Mouse (Mus musculus) heart, embryonic 11.5 days (tissue): Measurements from ENCODE around the gene Kdf1. TPM values are rescaled to one million over a fixed set of nuclear protein-coding genes. Genes with fewer than 3 reads are reported as not detected.

Experiments used
- ATAC-seq: fragments of 200-750 bp; cut with Nextera tagmentation; replicated peaks from 2 replicates; pipeline ENCODE4 v1.8.0; 2017; ENCODE audit warnings: moderate library complexity; ENCODE audit not compliant: insufficient number of reproducible peaks, low FRiP score, low TSS enrichment
- H3K27ac ChIP-seq: fragments of 300-500 bp; sonication (generic); 2 replicates; pipeline ENCODE4 v1.5.1; 2014; ENCODE audit warnings: mild to moderate bottlenecking, low read depth, low read length
- H3K27me3 ChIP-seq: fragments of 300-500 bp; sonication (generic); 2 replicates; pipeline ENCODE4 v1.6.1; 2014; ENCODE audit warnings: mild to moderate bottlenecking, low read length, mixed read lengths; ENCODE audit not compliant: control insufficient read depth, insufficient read depth
- H3K36me3 ChIP-seq: fragments of 300-500 bp; sonication (generic); 2 replicates; pipeline ENCODE4 v1.6.1; 2014; ENCODE audit warnings: mild to moderate bottlenecking, low read length, moderate library complexity, mixed read lengths; ENCODE audit not compliant: control insufficient read depth, insufficient read depth
- H3K4me1 ChIP-seq: fragments of 300-500 bp; sonication (generic); 2 replicates; pipeline ENCODE4 v1.6.1; 2014; ENCODE audit warnings: low read length; ENCODE audit not compliant: control insufficient read depth, insufficient read depth
- H3K4me2 ChIP-seq: fragments of 300-500 bp; sonication (generic); 2 replicates; pipeline ENCODE4 v1.6.1; 2014; ENCODE audit warnings: mild to moderate bottlenecking, moderate library complexity
- H3K4me3 ChIP-seq: fragments of 300-500 bp; sonication (generic); 2 replicates; pipeline ENCODE4 v1.5.1; 2014; ENCODE audit warnings: low read depth, low read length
- H3K9ac ChIP-seq: fragments of 300-500 bp; sonication (generic); 2 replicates; pipeline ENCODE4 v1.6.1; 2014; ENCODE audit warnings: mild to moderate bottlenecking, low read depth, low read length, moderate library complexity
- H3K9me3 ChIP-seq: fragments of 300-500 bp; sonication (generic); replicated peaks from 2 replicates; pipeline ENCODE4 v1.6.1; 2016; ENCODE audit warnings: low read length; ENCODE audit not compliant: control insufficient read depth
- WGBS: fragments of 180-500 bp; shearing (Covaris S2); extraction: QIAGEN DNeasy Blood & Tissue Kit; methylation state at CpG from one replicate; pipeline ENCODE4 v1.1.7; 2014; ENCODE audit not compliant: insufficient replicate concordance; 5-methylcytosine and 5-hydroxymethylcytosine counted together
- polyA plus RNA-seq: library from polyadenylated mRNA; unstranded; fragments of >200 nt; fragmentation: Nextera tagmentation; extraction: Ambion mirVana; gene quantifications from 2 replicates; pipeline ENCODE4 v1.2.1, GENCODE M21; 2014

The Kdf1 gene
- polyA plus RNA-seq, 1 experiment from 2014 or later, result 0.77 TPM

DNA sequence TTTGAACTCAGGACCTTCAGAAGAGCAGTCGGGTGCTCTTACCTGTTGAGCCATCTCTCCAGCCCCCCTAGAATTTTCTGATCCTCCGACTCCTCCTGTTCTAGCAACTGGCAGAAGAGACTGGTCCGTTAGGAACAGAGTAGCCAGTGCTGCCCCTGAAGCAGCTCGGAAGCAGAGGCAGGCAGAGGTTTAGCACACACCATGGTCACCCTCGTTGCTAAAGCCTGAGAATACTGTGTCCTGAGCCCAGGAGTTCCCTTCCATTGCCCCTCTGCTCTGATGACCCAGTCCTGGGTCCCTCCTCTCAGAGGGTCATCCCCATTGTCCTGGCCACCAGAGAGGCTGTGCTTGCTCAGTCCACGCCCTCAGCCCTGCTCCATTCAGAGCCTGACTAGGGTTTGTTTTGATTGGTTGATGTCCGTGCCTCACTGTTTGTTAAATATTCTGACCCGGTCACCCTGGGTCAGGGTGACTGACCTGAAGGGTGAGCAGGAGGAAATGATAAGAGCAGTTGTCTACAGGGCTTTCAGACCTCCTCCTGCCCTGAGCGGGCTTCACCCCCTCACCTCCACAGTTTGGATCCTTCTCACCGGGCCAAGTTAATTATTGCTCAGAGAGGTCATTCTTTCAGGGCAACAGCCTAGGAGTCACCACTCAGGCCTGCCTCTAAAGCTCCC lies 38.4 kb downstream of the Kdf1 start:
- H3K4me2 ChIP-seq, result no peak overlapping the region
- no peaks in the 10 kb centered on the region for H3K36me3 ChIP-seq
- no peak overlapping the region for H3K4me3 ChIP-seq
- no peak overlapping the region for H3K27ac ChIP-seq
- H3K4me1 ChIP-seq, result peaks cover 8% of the 10 kb centered on the region
- H3K27me3 ChIP-seq, result peaks cover 3% of the 10 kb centered on the region; the same call in 1 of the 2 replicates
- H3K9me3 ChIP-seq, result no peaks in the 10 kb centered on the region
- 40% methylated on average over 10 of the region's 10 CpGs for WGBS
- no peak overlapping the region for H3K9ac ChIP-seq
- no peak for ATAC-seq

DNA sequence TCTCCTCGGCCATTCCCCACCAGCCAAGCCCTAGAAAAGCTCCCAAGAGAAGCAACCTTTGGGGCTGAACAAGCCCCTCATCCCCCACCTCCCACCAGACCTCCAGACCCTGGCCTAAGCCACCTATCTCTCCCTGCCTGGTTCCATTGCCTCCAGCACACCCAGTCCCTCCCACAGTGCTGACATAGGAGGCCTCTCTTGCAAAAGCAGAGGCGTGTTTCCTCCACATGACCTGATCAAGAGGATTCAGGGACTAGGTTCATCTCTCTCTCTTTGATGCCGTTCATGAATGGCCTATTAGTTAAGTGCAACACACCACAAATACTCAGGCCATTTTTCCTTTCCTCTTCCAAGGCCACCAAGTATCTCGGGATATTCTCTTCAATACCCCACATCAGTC lies 41.1 kb downstream of the Kdf1 start:
- no peaks in the 10 kb centered on the region for H3K36me3 ChIP-seq
- ATAC-seq, result no peak
- no peak overlapping the region for H3K27ac ChIP-seq
- H3K4me1 ChIP-seq, result no peaks in the 10 kb centered on the region
- H3K4me2 ChIP-seq, result no peak overlapping the region
- no peaks in the 10 kb centered on the region for H3K9me3 ChIP-seq
- no peak overlapping the region for H3K9ac ChIP-seq
- no peak overlapping the region for H3K4me3 ChIP-seq
- peaks cover 3% of the 10 kb centered on the region; the same call in 1 of the 2 replicates for H3K27me3 ChIP-seq
- WGBS, result 69% methylated on average over 4 of the region's 4 CpGs

DNA sequence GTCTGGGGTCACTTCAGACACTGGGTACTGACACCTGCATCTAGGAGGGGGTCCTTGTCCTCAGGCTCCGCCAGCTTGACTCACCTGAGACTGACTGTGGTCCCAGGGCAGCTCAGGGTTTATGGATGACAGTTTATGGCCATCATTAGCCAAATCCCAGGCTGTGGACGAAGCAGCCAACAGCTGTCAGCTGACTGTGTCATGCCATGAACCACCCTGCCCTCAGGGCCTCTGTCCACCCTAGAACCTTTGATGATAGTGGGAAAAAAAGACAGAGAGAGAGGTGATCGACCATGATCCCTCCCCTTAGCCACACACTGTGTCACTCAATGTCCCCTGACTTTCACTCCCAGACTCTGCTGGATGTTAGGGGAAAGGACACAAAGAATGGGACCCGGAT lies 42.9 kb downstream of the Kdf1 start:
- H3K4me2 ChIP-seq, result no peak overlapping the region
- H3K27me3 ChIP-seq, result no peaks in the 10 kb centered on the region
- no peak for ATAC-seq
- H3K36me3 ChIP-seq, result no peaks in the 10 kb centered on the region
- no peaks in the 10 kb centered on the region for H3K4me1 ChIP-seq
- H3K9me3 ChIP-seq, result no peaks in the 10 kb centered on the region
- no peak overlapping the region for H3K27ac ChIP-seq
- H3K9ac ChIP-seq, result no peak overlapping the region
- 71% methylated on average over 4 of the region's 4 CpGs for WGBS
- no peak overlapping the region for H3K4me3 ChIP-seq

DNA sequence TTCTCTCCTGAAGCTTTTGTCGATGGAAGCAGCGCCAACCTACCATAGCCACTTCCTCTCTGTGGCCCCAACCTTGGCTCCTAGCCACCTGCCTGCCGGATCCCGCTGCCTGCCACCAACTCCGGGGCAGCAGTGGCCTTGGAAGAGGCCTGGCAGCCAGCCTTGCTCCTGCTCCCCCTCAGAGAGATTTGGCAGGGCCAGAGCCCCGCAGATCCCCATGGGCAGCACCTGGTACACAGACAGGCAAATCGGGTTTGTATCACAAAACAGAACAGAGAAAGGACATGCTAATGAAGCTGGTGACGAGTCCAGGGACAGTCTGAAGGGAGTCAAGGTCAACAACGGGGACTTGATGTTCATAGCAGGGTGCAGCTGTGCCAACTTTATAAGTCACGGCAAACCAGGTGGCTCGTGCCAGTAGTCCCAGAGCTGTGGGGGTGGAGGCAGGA lies 44.4 kb downstream of the Kdf1 start:
- Histone ChIP-seq H3K4me1 (no peaks in the 10 kb centered on the region), H3K27ac (no peak overlapping the region), H3K27me3 (no peaks in the 10 kb centered on the region), H3K9ac (no peak overlapping the region), H3K4me3 (no peak overlapping the region), H3K9me3 (no peaks in the 10 kb centered on the region), H3K4me2 (no peak overlapping the region), H3K36me3 (no peaks in the 10 kb centered on the region)
- 68% methylated on average over 11 of the region's 11 CpGs for WGBS
- ATAC-seq, result no peak

DNA sequence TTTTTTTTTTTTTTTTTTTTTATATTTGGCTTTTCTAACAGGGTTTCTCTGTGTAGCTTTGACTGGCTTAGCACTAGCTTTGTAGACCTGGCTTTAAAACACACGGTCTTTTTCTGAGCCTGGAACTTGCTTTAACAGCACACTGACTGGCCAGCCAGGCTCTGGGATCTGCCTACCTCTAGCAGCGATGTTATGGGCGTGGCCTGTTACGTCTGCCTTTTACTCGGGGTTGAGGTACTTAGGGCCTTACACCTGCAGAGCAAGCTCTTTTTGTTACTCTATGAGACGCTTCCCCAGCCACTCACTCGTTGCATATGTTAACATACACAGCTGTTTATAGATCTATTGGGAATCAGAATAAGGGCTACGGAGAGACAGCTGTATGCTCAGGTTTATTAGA lies 48.5 kb downstream of the Kdf1 start:
- 22% methylated on average over 8 of the region's 8 CpGs for WGBS
- Histone ChIP-seq H3K4me1 (no peaks in the 10 kb centered on the region), H3K9me3 (no peaks in the 10 kb centered on the region), H3K27ac (no peak overlapping the region), H3K36me3 (no peaks in the 10 kb centered on the region), H3K4me2 (no peak overlapping the region), H3K27me3 (no peaks in the 10 kb centered on the region), H3K4me3 (no peak overlapping the region), H3K9ac (no peak overlapping the region)
- no peak for ATAC-seq

DNA sequence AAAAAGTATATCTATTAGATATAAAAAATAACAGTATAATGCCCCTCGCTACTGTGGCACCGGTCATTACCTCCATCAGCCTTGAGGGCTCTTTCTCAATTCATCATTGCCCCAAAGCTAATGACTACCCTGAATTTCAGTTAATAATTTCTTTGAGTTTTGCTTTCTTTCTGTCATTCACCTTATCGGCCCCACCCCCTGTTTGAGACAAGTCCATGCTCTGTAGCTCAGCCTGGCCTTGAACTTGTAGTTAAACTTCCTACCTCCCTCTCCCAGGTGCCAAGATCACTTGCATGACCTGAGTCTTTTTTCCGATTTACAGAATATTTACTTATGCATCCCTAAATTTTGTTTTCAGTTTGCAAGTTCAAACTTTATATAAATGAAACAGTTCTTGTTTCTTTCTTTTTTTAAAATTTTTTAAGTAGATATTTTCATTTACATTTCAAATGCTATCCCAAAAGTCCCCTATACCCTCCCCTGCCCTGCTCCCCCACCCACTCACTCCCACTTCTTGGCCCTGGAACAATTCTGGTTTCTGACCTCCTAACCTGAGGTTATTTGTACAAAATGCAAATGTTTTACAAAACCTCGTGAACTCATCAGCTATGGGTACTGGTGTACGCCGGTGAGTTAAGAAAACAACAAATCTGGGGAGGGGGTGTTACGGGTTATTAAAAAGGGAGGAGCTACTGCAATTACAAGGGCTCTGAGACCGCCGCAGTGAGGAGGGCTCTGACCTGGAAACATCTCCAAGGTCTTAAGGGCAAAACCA lies 50.7 kb downstream of the Kdf1 start:
- Histone ChIP-seq H3K36me3 (no peaks in the 10 kb centered on the region), H3K9me3 (no peaks in the 10 kb centered on the region), H3K9ac (no peak overlapping the region), H3K4me1 (0 out of 2 replicates have a peak, but pooled peaks cover 3% of the 10 kb centered on the region), H3K4me2 (no peak overlapping the region), H3K27ac (no peak overlapping the region), H3K27me3 (no peaks in the 10 kb centered on the region), H3K4me3 (no peak overlapping the region)
- no peak for ATAC-seq
- 78% methylated on average over 10 of the region's 10 CpGs for WGBS

DNA sequence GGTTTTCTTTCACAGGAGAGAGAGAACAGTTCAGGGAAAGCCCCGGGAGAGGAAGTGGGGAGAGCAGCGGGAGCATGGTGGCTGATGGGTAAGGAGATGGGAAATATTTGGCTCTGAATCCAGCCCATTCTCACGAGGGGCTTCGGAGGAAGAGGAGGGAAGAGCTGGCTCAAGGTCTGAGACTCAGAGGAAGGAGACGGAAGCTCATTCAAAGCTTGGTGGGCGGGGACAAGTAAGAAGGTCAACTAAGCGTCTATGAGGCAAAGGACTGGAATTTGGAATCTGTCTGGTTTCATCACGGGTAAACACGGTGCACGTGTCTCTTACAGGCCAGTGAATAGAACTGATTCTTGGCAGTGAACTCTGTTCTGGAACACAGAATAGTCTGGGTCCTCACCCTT lies 51.3 kb downstream of the Kdf1 start:
- no peaks in the 10 kb centered on the region for H3K36me3 ChIP-seq
- no peak overlapping the region for H3K27ac ChIP-seq
- ATAC-seq, result no peak
- no peaks in the 10 kb centered on the region for H3K27me3 ChIP-seq
- peaks cover 4% of the 10 kb centered on the region; the same call in 1 of the 2 replicates for H3K4me1 ChIP-seq
- H3K4me3 ChIP-seq, result no peak overlapping the region
- no peak overlapping the region for H3K9ac ChIP-seq
- 53% methylated on average over 10 of the region's 10 CpGs for WGBS
- no peaks in the 10 kb centered on the region for H3K9me3 ChIP-seq
- H3K4me2 ChIP-seq, result no peak overlapping the region

DNA sequence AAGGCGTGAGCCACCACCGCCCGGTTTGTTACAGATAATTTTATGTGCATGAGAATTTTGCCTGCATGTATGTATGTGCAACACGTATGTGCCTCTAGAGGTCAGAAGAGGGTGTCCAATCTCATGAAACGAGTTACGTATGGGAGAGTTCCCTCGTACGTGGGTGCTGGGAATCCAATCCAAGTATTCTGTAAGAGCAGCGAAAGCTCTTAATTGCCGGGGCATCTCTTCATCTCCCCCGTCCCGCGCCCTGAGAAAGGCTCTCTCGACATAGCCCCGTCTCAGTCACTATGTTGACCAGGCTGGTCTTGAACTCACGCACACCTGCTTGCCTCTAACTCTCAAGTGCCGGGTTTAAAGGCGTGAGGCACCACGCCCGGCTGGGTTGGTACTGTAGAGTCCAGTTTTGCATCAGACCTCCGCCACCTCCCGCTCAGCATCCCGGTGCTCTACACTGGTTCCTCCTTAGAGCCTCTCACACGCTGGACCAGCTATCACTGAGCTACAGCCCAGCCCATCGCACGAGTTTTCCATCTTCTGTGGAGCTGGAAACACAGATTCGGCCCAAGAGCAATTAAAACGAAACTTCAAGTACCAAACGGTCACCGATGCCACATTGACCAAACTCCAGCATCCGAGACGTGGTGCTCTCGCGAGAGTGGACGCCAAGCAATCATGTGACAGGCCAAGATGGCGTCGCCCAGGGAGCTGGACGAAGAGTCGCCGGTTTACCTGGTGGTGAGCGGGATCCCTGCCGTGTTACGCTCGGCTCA lies 55.5 kb downstream of the Kdf1 start, which contains the start of gene Gpatch3:
Gpatch3 (plus strand) TSS at position 676 of the 773 bp plus-strand sequence.
- Histone ChIP-seq H3K9ac (peak within 1 kb of the TSS; percentile 94), H3K27me3 (no peaks in the 10 kb centered on the region), H3K4me3 (peak within 1 kb of the TSS; percentile 100), H3K4me2 (peak within 1 kb of the TSS; percentile 83), H3K4me1 (peaks cover 8% of the 10 kb centered on the region; the same call in 1 of the 2 replicates), H3K27ac (peak within 1 kb of the TSS; percentile 71; the same call in 1 of the 2 replicates), H3K9me3 (no peaks in the 10 kb centered on the region), H3K36me3 (no peaks in the 10 kb centered on the region; the same call in 1 of the 2 replicates)
- ATAC-seq, result peak; percentile 85
- 6% methylated on average over 44 of the region's 44 CpGs for WGBS
